Mouse (Mus musculus): Measurements from ENCODE around the gene Dnajc16. TPM values are rescaled to one million over a fixed set of nuclear protein-coding genes. Genes with fewer than 3 reads are reported as not detected.

Gene Dnajc16
- total and polyA plus RNA-seq, 3 experiments = 3.2 to 6.8 TPM; not detected in 1

GRCm38 (mm10) chr4:141742381-141742780 lies 48.4 kb downstream of the Dnajc16 start:
- Histone ChIP-seq H3K27ac (ENCODE audit: control insufficient read depth, low read depth, low read length) (no peak overlapping the region), H3K9ac (ENCODE audit: control insufficient read depth, low read depth, low read length, poor library complexity, severe bottlenecking) (no peak overlapping the region), H3K79me2 (ENCODE audit: control insufficient read depth, insufficient read depth, low read length, poor library complexity) (no peaks in the 10 kb centered on the region), H3K27me3 (ENCODE audit: control insufficient read depth in 1 of 2, insufficient read depth in 2 of 2, low read length in 2 of 2) (no peaks in the 10 kb centered on the region), H3K36me3 (ENCODE audit: control insufficient read depth in 1 of 2, insufficient read depth in 2 of 2, low read length in 2 of 2) (no peaks in the 10 kb centered on the region), H3K4me1 (ENCODE audit: control insufficient read depth in 1 of 2, insufficient read depth in 2 of 2, low read length in 2 of 2) (no peaks in the 10 kb centered on the region), H3K4me3 (ENCODE audit: control insufficient read depth in 1 of 2, insufficient read depth in 1 of 2, low read depth in 2 of 2, low read length in 2 of 2) (no peak overlapping the region), H3K9me3 (replicated peaks; ENCODE audit: insufficient read depth, low read length) (no peaks in the 10 kb centered on the region)
- TF ChIP-seq RCOR1 (IDR thresholded peaks at IDR 0.05; ENCODE audit: low read depth, low read length) (no peak), SIN3A (IDR thresholded peaks at IDR 0.05; ENCODE audit: low read length) (no peak), MAZ (IDR thresholded peaks at IDR 0.05; ENCODE audit: low read depth, low read length) (no peak), TBP (IDR thresholded peaks at IDR 0.05; ENCODE audit: low read depth, low read length) (no peak), KAT2A (conservative IDR thresholded peaks at IDR 0.05; ENCODE audit: low read depth, low read length) (no peak), MAFK (IDR thresholded peaks at IDR 0.05; ENCODE audit: borderline replicate concordance, low read depth, low read length) (no peak), HCFC1 (IDR thresholded peaks at IDR 0.05; ENCODE audit: low read depth, low read length) (no peak), CHD1 (IDR thresholded peaks at IDR 0.05; ENCODE audit: low read depth, low read length) (no peak), NRF1 (IDR thresholded peaks at IDR 0.05; ENCODE audit: insufficient read depth, low read depth, low read length, poor library complexity, severe bottlenecking) (no peak), POLR2AphosphoS5 (IDR thresholded peaks at IDR 0.05; ENCODE audit: borderline replicate concordance, low read depth, low read length) (no peak), RAD21 (IDR thresholded peaks at IDR 0.05; ENCODE audit: low read depth, low read length) (no peak)
- DNase-seq (ENCODE audit: low read depth, low spot score) = no peak

GRCm38 (mm10) chr4:141741856-141742255 lies 48.9 kb downstream of the Dnajc16 start:
- no peak overlapping the region for H3K9ac ChIP-seq (ENCODE audit: control insufficient read depth, low read depth, low read length, poor library complexity, severe bottlenecking)
- no peak overlapping the region for H3K4me3 ChIP-seq (ENCODE audit: control insufficient read depth in 1 of 2, insufficient read depth in 1 of 2, low read depth in 2 of 2, low read length in 2 of 2)
- H3K36me3 ChIP-seq (ENCODE audit: control insufficient read depth in 1 of 2, insufficient read depth in 2 of 2, low read length in 2 of 2) = no peaks in the 10 kb centered on the region
- H3K27me3 ChIP-seq (ENCODE audit: control insufficient read depth in 1 of 2, insufficient read depth in 2 of 2, low read length in 2 of 2) = no peaks in the 10 kb centered on the region
- no peaks in the 10 kb centered on the region for H3K9me3 ChIP-seq (replicated peaks; ENCODE audit: insufficient read depth, low read length)
- TF ChIP-seq RCOR1 (IDR thresholded peaks at IDR 0.05; ENCODE audit: low read depth, low read length) (no peak), MXI1 (IDR thresholded peaks at IDR 0.05; ENCODE audit: low read depth, low read length) (no peak), KAT2A (conservative IDR thresholded peaks at IDR 0.05; ENCODE audit: low read depth, low read length) (no peak), JUND (IDR thresholded peaks at IDR 0.05; ENCODE audit: low read depth, low read length) (no peak), MAX (IDR thresholded peaks at IDR 0.05; ENCODE audit: low read length) (no peak), GATA1 (IDR thresholded peaks at IDR 0.05; ENCODE audit: low read depth, low read length) (no peak), POLR2AphosphoS5 (IDR thresholded peaks at IDR 0.05; ENCODE audit: borderline replicate concordance, low read depth, low read length) (no peak), ETS1 (IDR thresholded peaks at IDR 0.05; ENCODE audit: low read depth, low read length) (no peak), USF1 (IDR thresholded peaks at IDR 0.05; ENCODE audit: low read depth, low read length) (no peak), POLR2A (IDR thresholded peaks at IDR 0.05; ENCODE audit: control insufficient read depth in 1 of 2, insufficient read depth in 1 of 2, low read depth in 1 of 2, low read length in 2 of 2, poor library complexity in 1 of 2) (no peak), SIN3A (IDR thresholded peaks at IDR 0.05; ENCODE audit: low read length) (no peak), TAL1 (IDR thresholded peaks at IDR 0.05; ENCODE audit: low read length) (no peak), CTCF (IDR thresholded peaks at IDR 0.05 in 2 of 3, conservative IDR thresholded peaks at IDR 0.05 in 1 of 3; ENCODE audit: control insufficient read depth in 1 of 3, insufficient read depth in 1 of 3, low read depth in 2 of 3, low read length in 3 of 3, poor library complexity in 1 of 3, severe bottlenecking in 1 of 3) (no peak), EP300 (IDR thresholded peaks at IDR 0.05; ENCODE audit: low read depth in 1 of 2, low read length in 2 of 2) (no peak), NELFE (IDR thresholded peaks at IDR 0.05; ENCODE audit: low read depth, low read length) (no peak), GABPA (IDR thresholded peaks at IDR 0.05; ENCODE audit: low read depth, low read length) (no peak), RAD21 (IDR thresholded peaks at IDR 0.05; ENCODE audit: low read depth, low read length) (no peak), TBP (IDR thresholded peaks at IDR 0.05; ENCODE audit: low read depth, low read length) (no peak)
- no peaks in the 10 kb centered on the region for H3K79me2 ChIP-seq (ENCODE audit: control insufficient read depth, insufficient read depth, low read length, poor library complexity)
- H3K27ac ChIP-seq (ENCODE audit: control insufficient read depth, low read depth, low read length) = no peak overlapping the region
- no peaks in the 10 kb centered on the region for H3K4me1 ChIP-seq (ENCODE audit: control insufficient read depth in 1 of 2, insufficient read depth in 2 of 2, low read length in 2 of 2)
- DNase-seq (ENCODE audit: low read depth, low spot score) = no peak

Measured in MEL (cell line).